Mouse (Mus musculus): ENCODE results near the gene Grem2. TPM values are rescaled to one million over a fixed set of nuclear protein-coding genes. Genes with fewer than 3 reads are reported as not detected.

Grem2 gene
- polyA plus RNA-seq, 2 experiments, result 0.06 to 0.09 TPM

GRCm38 (mm10) chr1:174892471-174892870 is 29.1 kb downstream of the Grem2 start:
- H3K4me1 ChIP-seq (replicated peaks; ENCODE audit: control insufficient read depth in 2 of 2, insufficient read depth in 2 of 2, low read length in 1 of 2), result no peaks in the 10 kb centered on the region
- no peaks in the 10 kb centered on the region for H3K9me3 ChIP-seq (ENCODE audit: control insufficient read depth, low read length)
- WGBS (ENCODE audit: insufficient replicate concordance), result 54% methylated on average over 7 of the region's 7 CpGs
- no peak overlapping the region for H3K4me3 ChIP-seq (ENCODE audit: insufficient read depth in 1 of 2, low read depth in 2 of 2, low read length in 2 of 2)
- H3K9ac ChIP-seq (replicated peaks), result no peak overlapping the region
- no peak overlapping the region for H3K27ac ChIP-seq
- H3K4me2 ChIP-seq (ENCODE audit: low read depth), result no peak overlapping the region
- ATAC-seq (ENCODE audit: insufficient read depth), result no peak
- TF ChIP-seq EP300 (IDR thresholded peaks at IDR 0.05; ENCODE audit: low read depth), result no peak
- TF ChIP-seq CTCF (IDR thresholded peaks at IDR 0.05; ENCODE audit: low read depth), result no peak
- DNase-seq (ENCODE audit: low read depth in 3 of 3, low spot score in 3 of 3), result no peak
- no peaks in the 10 kb centered on the region for H3K27me3 ChIP-seq (ENCODE audit: control insufficient read depth, insufficient read depth, low read length)
- no peaks in the 10 kb centered on the region for H3K36me3 ChIP-seq (replicated peaks; ENCODE audit: control insufficient read depth, insufficient read depth, low read depth)

- Histone ChIP-seq H3K27ac (no peak overlapping the region), H3K9me3 (ENCODE audit: control insufficient read depth, low read length) (no peaks in the 10 kb centered on the region), H3K9ac (replicated peaks) (no peak overlapping the region), H3K4me1 (replicated peaks; ENCODE audit: control insufficient read depth in 2 of 2, insufficient read depth in 2 of 2, low read length in 1 of 2) (no peaks in the 10 kb centered on the region), H3K36me3 (replicated peaks; ENCODE audit: control insufficient read depth, insufficient read depth, low read depth) (no peaks in the 10 kb centered on the region), H3K4me2 (ENCODE audit: low read depth) (no peak overlapping the region), H3K4me3 (ENCODE audit: insufficient read depth in 1 of 2, low read depth in 2 of 2, low read length in 2 of 2) (no peak overlapping the region), H3K27me3 (ENCODE audit: control insufficient read depth, insufficient read depth, low read length) (no peaks in the 10 kb centered on the region)
- no peak for ATAC-seq (ENCODE audit: insufficient read depth)
- 58% methylated on average over 14 of the region's 14 CpGs for WGBS (ENCODE audit: insufficient replicate concordance)
- TF ChIP-seq EP300 (IDR thresholded peaks at IDR 0.05; ENCODE audit: low read depth), result no peak
- no peak for TF ChIP-seq CTCF (IDR thresholded peaks at IDR 0.05; ENCODE audit: low read depth)
- no peak for DNase-seq (ENCODE audit: low read depth in 3 of 3, low spot score in 3 of 3)
These were observed 32.8 kb downstream of the Grem2 start for GRCm38 (mm10) chr1:174888684-174889405.

GRCm38 (mm10) chr1:174888073-174888472 is 33.5 kb downstream of the Grem2 start:
- Histone ChIP-seq H3K9ac (replicated peaks) (no peak overlapping the region), H3K4me2 (ENCODE audit: low read depth) (no peak overlapping the region), H3K27ac (no peak overlapping the region), H3K4me3 (ENCODE audit: insufficient read depth in 1 of 2, low read depth in 2 of 2, low read length in 2 of 2) (no peak overlapping the region), H3K4me1 (replicated peaks; ENCODE audit: control insufficient read depth in 2 of 2, insufficient read depth in 2 of 2, low read length in 1 of 2) (no peaks in the 10 kb centered on the region), H3K27me3 (ENCODE audit: control insufficient read depth, insufficient read depth, low read length) (no peaks in the 10 kb centered on the region), H3K36me3 (replicated peaks; ENCODE audit: control insufficient read depth, insufficient read depth, low read depth) (no peaks in the 10 kb centered on the region), H3K9me3 (ENCODE audit: control insufficient read depth, low read length) (no peaks in the 10 kb centered on the region)
- TF ChIP-seq EP300 (IDR thresholded peaks at IDR 0.05; ENCODE audit: low read depth) (no peak), CTCF (IDR thresholded peaks at IDR 0.05; ENCODE audit: low read depth) (no peak)
- ATAC-seq (ENCODE audit: insufficient read depth), result no peak
- DNase-seq (ENCODE audit: low read depth in 3 of 3, low spot score in 3 of 3), result no peak
- WGBS (ENCODE audit: insufficient replicate concordance), result 89% methylated on average over 1 of the region's 1 CpGs

DNA sequence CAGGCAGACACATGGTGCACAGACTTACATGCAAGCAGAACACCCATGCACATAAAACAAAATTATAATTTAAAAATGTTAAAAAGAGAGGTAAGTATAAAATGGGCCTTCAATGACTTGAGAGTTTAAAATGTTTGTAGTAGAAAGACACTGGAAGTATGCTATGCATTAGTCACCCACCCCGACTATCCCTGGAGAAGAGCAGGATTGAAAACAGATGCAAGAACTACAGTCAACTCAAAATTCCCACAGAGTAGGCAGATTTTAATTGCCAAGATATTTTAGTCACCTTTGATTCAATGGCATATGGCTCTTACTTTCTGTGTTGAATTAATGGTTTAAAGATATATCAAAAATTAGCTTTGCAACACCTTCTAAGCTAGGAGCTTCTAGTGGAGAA is 39.1 kb downstream of the Grem2 start:
- WGBS (ENCODE audit: insufficient replicate concordance), result 70% methylated on average over 1 of the region's 1 CpGs
- no peaks in the 10 kb centered on the region for H3K9me3 ChIP-seq (ENCODE audit: control insufficient read depth, low read length)
- no peak overlapping the region for H3K27ac ChIP-seq
- ATAC-seq (ENCODE audit: insufficient read depth) (no peak), DNase-seq (ENCODE audit: low read depth in 3 of 3, low spot score in 3 of 3) (no peak)
- no peaks in the 10 kb centered on the region for H3K36me3 ChIP-seq (replicated peaks; ENCODE audit: control insufficient read depth, insufficient read depth, low read depth)
- TF ChIP-seq CTCF (IDR thresholded peaks at IDR 0.05; ENCODE audit: low read depth) (no peak), EP300 (IDR thresholded peaks at IDR 0.05; ENCODE audit: low read depth) (no peak)
- H3K9ac ChIP-seq (replicated peaks), result no peak overlapping the region
- H3K4me3 ChIP-seq (ENCODE audit: insufficient read depth in 1 of 2, low read depth in 2 of 2, low read length in 2 of 2), result no peak overlapping the region
- H3K4me2 ChIP-seq (ENCODE audit: low read depth), result no peak overlapping the region
- H3K4me1 ChIP-seq (replicated peaks; ENCODE audit: control insufficient read depth in 2 of 2, insufficient read depth in 2 of 2, low read length in 1 of 2), result no peaks in the 10 kb centered on the region
- no peaks in the 10 kb centered on the region for H3K27me3 ChIP-seq (ENCODE audit: control insufficient read depth, insufficient read depth, low read length)

GRCm38 (mm10) chr1:174875173-174875572 is 46.4 kb downstream of the Grem2 start:
- Histone ChIP-seq H3K36me3 (replicated peaks; ENCODE audit: control insufficient read depth, insufficient read depth, low read depth) (no peaks in the 10 kb centered on the region), H3K9ac (replicated peaks) (no peak overlapping the region), H3K27ac (no peak overlapping the region), H3K27me3 (ENCODE audit: control insufficient read depth, insufficient read depth, low read length) (no peaks in the 10 kb centered on the region), H3K4me1 (replicated peaks; ENCODE audit: control insufficient read depth in 2 of 2, insufficient read depth in 2 of 2, low read length in 1 of 2) (no peaks in the 10 kb centered on the region), H3K4me3 (ENCODE audit: insufficient read depth in 1 of 2, low read depth in 2 of 2, low read length in 2 of 2) (no peak overlapping the region), H3K9me3 (ENCODE audit: control insufficient read depth, low read length) (no peaks in the 10 kb centered on the region), H3K4me2 (ENCODE audit: low read depth) (no peak overlapping the region)
- ATAC-seq (ENCODE audit: insufficient read depth) (no peak), DNase-seq (ENCODE audit: low read depth in 3 of 3, low spot score in 3 of 3) (no peak)
- WGBS (ENCODE audit: insufficient replicate concordance), result 46% methylated on average over 4 of the region's 4 CpGs
- no peak for TF ChIP-seq CTCF (IDR thresholded peaks at IDR 0.05; ENCODE audit: low read depth)
- TF ChIP-seq EP300 (IDR thresholded peaks at IDR 0.05; ENCODE audit: low read depth), result no peak

All from liver, embryonic 14.5 days (tissue).